In genomic region chr7:121516727-121517126, GRCm38 (mm10) we compare ENCODE assay signal across 22 mouse cellular contexts.
DNase-seq lines count a peak whose midpoint lies in the region; ATAC-seq and TF ChIP-seq lines count a peak whose summit lies in the region.
"Had no signal": no experiment of that assay in that cellular context is flagged by ENCODE, and none has a peak within 500 bp of the region (broad histone marks: within the 10 kb centered on the region; RNA-seq: fewer than 3 reads in every experiment).

No protein-coding gene starts in this region.

- no peak overlapping the region for H3K9ac ChIP-seq in liver, postnatal 0 days (replicated peaks)
- H3K9ac ChIP-seq in liver, embryonic 12.5 days = no peak overlapping the region
- H3K9ac ChIP-seq: forebrain, embryonic 13.5 days; forebrain, postnatal 0 days; heart, embryonic 12.5 days had no signal

- H3K4me2 ChIP-seq in liver, postnatal 0 days (ENCODE audit: low read depth, low read length) = no peak overlapping the region
- H3K4me2 ChIP-seq in liver, embryonic 12.5 days = no peak overlapping the region
- H3K4me2 ChIP-seq: forebrain, embryonic 13.5 days; heart, embryonic 12.5 days had no signal

- TF ChIP-seq EP300 in liver, postnatal 0 days (IDR thresholded peaks at IDR 0.05; ENCODE audit: low read depth) = no peak

- peak; percentile 33; the same call in 1 of the 2 replicates for ATAC-seq in liver, postnatal 0 days
- no peak for ATAC-seq in liver, embryonic 12.5 days
- ATAC-seq in granulocyte monocyte progenitor cell, adult 5-6 weeks (replicated peaks; ENCODE audit: poor library complexity, severe bottlenecking) = peak; percentile 47
- ATAC-seq: CD4-positive, CD25-positive, alpha-beta regulatory T cell, adult 4 months; forebrain, embryonic 13.5 days; forebrain, postnatal 0 days; hindbrain, embryonic 16.5 days had no signal

- DNase-seq in heart, adult 11 months = peak; percentile 78
- no peak for DNase-seq in heart, embryonic 10.5 days (ENCODE audit: low spot score)
- no peak for DNase-seq in liver, postnatal 0 days
- no peak for DNase-seq in kidney, postnatal 14 days
- no peak for DNase-seq in ovary, postnatal 36 days (ENCODE audit: low spot score)
- DNase-seq: adrenal gland, adult 8-10 months; adrenal gland, postnatal 36 days; B cell, adult 2 months; cerebellum, adult 11 months; cerebellum, adult 8-10 months; cerebellum, postnatal 25 days; forebrain, postnatal 0 days; gastrocnemius, postnatal 14 days had no signal

- H3K27ac ChIP-seq in heart, embryonic 10.5 days = no peak overlapping the region
- H3K27ac ChIP-seq in liver, postnatal 0 days (ENCODE audit: low read depth) = no peak overlapping the region
- no peak overlapping the region for H3K27ac ChIP-seq in liver, embryonic 12.5 days
- H3K27ac ChIP-seq: embryonic facial prominence, embryonic 10.5 days; forebrain, embryonic 13.5 days had no signal

- H3K4me1 ChIP-seq in heart, embryonic 10.5 days = no peaks in the 10 kb centered on the region
- H3K4me1 ChIP-seq in liver, postnatal 0 days (ENCODE audit: insufficient read depth) = peaks cover 3% of the 10 kb centered on the region
- H3K4me1 ChIP-seq in liver, embryonic 12.5 days = no peaks in the 10 kb centered on the region
- peaks cover 81% of the 10 kb centered on the region for H3K4me1 ChIP-seq in megakaryocyte, embryonic 14.5 days
- H3K4me1 ChIP-seq: embryonic facial prominence, embryonic 10.5 days; forebrain, embryonic 13.5 days; heart, embryonic 12.5 days had no signal

- H3K9me3 ChIP-seq in heart, embryonic 10.5 days = no peaks in the 10 kb centered on the region
- no peaks in the 10 kb centered on the region for H3K9me3 ChIP-seq in liver, postnatal 0 days (ENCODE audit: low read length)
- no peaks in the 10 kb centered on the region for H3K9me3 ChIP-seq in liver, embryonic 12.5 days (replicated peaks)
- H3K9me3 ChIP-seq in megakaryocyte, embryonic 14.5 days = peaks cover 7% of the 10 kb centered on the region
- H3K9me3 ChIP-seq: G1E had no signal

- WGBS in heart, embryonic 10.5 days = 83% methylated on average over 3 of the region's 3 CpGs
- 19% methylated on average over 3 of the region's 3 CpGs for WGBS in liver, postnatal 0 days (ENCODE audit: insufficient replicate concordance)
- 19% methylated on average over 3 of the region's 3 CpGs for WGBS in liver, embryonic 12.5 days (ENCODE audit: insufficient replicate concordance)

- H3K36me3 ChIP-seq in heart, embryonic 10.5 days = no peaks in the 10 kb centered on the region
- no peaks in the 10 kb centered on the region for H3K36me3 ChIP-seq in liver, postnatal 0 days (replicated peaks; ENCODE audit: insufficient read depth, low read length)
- no peaks in the 10 kb centered on the region for H3K36me3 ChIP-seq in liver, embryonic 12.5 days
- peaks cover 13% of the 10 kb centered on the region for H3K36me3 ChIP-seq in megakaryocyte, embryonic 14.5 days (replicated peaks; ENCODE audit: low read length)
- H3K36me3 ChIP-seq: embryonic facial prominence, embryonic 10.5 days; G1E; heart, embryonic 12.5 days had no signal

- no peaks in the 10 kb centered on the region for H3K27me3 ChIP-seq in heart, embryonic 10.5 days (ENCODE audit: insufficient read depth, poor library complexity, severe bottlenecking)
- H3K27me3 ChIP-seq in liver, postnatal 0 days (ENCODE audit: insufficient read depth, low read length) = no peaks in the 10 kb centered on the region
- H3K27me3 ChIP-seq in liver, embryonic 12.5 days (replicated peaks) = no peaks in the 10 kb centered on the region
- no peaks in the 10 kb centered on the region for H3K27me3 ChIP-seq in megakaryocyte, embryonic 14.5 days (replicated peaks)
- H3K27me3 ChIP-seq: forebrain, embryonic 13.5 days; heart, embryonic 12.5 days had no signal

- no peak for TF ChIP-seq CTCF in liver, postnatal 0 days (IDR thresholded peaks at IDR 0.05; ENCODE audit: low read depth)

- no peak overlapping the region for H3K4me3 ChIP-seq in heart, embryonic 10.5 days
- H3K4me3 ChIP-seq in liver, postnatal 0 days (ENCODE audit: low read depth, low read length) = no peak overlapping the region
- H3K4me3 ChIP-seq in liver, embryonic 12.5 days = no peak overlapping the region
- peak overlapping the region; percentile 81 for H3K4me3 ChIP-seq in megakaryocyte, embryonic 14.5 days (replicated peaks)
- H3K4me3 ChIP-seq: embryonic facial prominence, embryonic 10.5 days; forebrain, embryonic 13.5 days; heart, embryonic 12.5 days had no signal
